Mouse (Mus musculus) heart, adult 8-10 months (tissue): Measurements from ENCODE around the gene Atf6. TPM values are rescaled to one million over a fixed set of nuclear protein-coding genes. Genes with fewer than 3 reads are reported as not detected.

Experiments
- DNase-seq: peaks from one replicate; pipeline ENCODE4 v3.0.0; 2022; ENCODE audit warnings: low spot score
- total RNA-seq, 4 experiments: library from RNA; stranded (reverse); gene quantifications; 2 replicates each; pipeline ENCODE4 v1.2.4; 2022

Atf6 gene
- total RNA-seq, 4 experiments from 2014 or later: 70.6 to 81.4 (median 76.4) TPM

- no peak for DNase-seq
Observed at GRCm38 (mm10) chr1:170884390-170884789, 16.8 kb upstream of the Atf6 start.

DNA sequence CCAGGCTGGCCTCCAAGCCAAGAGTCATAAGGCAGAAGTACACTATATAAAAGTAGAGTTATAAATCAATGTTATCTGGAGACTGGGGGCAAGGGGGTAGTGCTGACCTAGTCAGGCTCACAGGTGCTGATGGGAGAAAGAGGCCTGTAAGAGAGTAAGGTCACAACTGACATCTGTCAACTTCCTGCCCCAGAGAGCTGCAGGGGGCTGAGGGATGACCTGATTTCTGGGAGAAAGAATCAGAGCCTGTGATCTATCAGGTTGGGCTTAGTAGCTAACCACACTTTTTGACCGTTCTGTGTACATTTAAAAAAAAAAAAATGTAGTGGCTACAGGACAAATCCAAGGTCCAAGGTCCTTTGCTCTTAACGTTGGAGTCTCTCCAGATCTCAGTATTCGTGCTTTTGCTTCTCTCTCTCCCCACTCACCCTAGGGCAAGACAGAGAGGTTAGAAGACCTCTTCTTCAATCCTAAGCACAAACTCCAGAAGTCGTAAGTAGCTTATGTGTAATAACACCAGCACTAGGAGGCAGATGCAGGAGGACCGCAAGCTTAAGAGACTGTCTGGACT lies 15.4 kb upstream of the Atf6 start:
- no peak for DNase-seq

DNA sequence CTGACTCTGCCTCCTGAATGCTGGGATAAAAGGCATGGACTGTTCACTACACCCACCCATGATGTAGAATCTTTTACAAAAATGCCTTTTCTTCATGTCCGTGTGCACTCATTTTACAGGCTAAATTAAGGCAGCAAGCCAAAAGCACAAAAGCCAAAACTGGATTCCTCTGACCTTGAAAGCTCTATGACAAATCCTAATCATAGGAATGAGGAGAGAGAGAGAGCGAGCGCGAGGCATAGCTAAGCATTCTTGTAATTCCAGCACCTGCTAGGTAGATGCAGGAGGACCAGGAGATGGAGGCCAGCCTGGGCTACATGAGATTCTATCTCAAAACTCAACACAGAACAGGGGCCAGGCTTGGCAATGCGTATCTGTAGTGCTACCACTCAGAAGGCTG lies 9.3 kb upstream of the Atf6 start:
- DNase-seq: no peak

- DNase-seq: no peak
Observed at GRCm38 (mm10) chr1:170875676-170876075, 8.1 kb upstream of the Atf6 start.

GRCm38 (mm10) chr1:170871961-170872360 lies 4.4 kb upstream of the Atf6 start:
- no peak for DNase-seq

- DNase-seq: no peak
Observed at GRCm38 (mm10) chr1:170871402-170871801, 3.8 kb upstream of the Atf6 start.

DNA sequence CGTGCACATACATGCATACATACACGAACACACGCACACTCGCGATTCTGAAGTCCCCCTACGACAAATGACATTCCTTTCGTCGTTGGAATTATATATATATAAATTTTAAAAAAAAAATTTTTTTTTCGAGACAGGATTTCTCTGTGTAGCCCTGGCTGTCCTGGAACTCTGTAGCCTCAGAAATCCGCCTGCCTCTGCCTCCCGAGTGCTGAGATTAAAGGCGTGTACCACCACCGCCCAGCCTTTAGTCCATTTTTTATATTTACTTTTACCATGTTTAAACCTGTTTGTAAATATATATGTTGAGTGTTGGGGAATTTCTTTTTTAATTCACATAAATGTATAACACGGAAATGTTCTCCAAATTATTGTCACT lies 1.3 kb upstream of the Atf6 start:
- no peak for DNase-seq

- peak; percentile 92 for DNase-seq
Observed at GRCm38 (mm10) chr1:170868107-170868904, 735 bp upstream of the Atf6 start.

- DNase-seq: no peak
Observed at GRCm38 (mm10) chr1:170866992-170867690, 430 bp downstream of the Atf6 start.

DNA sequence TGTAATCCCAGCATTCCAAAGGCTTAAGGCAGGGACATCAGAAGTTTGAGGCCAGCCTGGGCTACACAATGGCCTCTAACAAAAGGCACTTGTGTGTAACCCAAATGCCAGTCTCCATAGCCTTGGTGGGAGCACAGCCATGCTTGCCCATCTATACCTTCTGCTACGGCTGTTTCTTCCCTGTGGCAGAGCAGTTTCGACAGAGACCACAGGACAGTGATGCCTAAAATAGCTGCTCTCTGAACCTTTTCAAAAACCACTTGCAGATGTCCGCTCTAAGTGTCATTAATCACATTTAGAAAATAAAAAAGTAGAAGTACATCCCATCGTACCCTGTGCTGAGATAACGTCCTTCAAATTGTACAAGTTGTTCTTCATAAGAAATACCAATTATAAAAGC lies 2.2 kb downstream of the Atf6 start:
- no peak for DNase-seq

- DNase-seq: no peak
Observed at GRCm38 (mm10) chr1:170864754-170865153, 2.8 kb downstream of the Atf6 start.

DNA sequence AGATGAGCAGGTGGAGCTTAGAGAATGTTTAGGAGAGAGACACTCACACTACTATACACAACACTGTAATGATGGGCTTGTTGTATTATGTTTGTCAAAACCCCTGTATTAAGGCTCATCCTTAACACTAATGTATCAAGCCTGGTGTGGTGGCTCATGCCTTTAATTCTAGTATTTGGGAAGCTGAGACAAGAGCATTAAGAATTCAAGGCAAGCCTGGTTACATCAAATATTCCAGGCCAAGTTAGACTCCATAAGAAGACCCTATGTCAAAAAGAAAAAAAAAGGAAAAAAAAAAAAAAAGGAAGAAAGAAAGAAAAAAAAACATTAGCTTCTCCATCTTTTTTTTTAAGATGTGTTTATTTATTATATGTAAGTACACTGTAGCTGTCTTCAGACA lies 3.3 kb downstream of the Atf6 start:
- DNase-seq: no peak

GRCm38 (mm10) chr1:170863033-170863432 lies 4.5 kb downstream of the Atf6 start:
- DNase-seq: no peak

- no peak for DNase-seq
Observed at GRCm38 (mm10) chr1:170862435-170862717, 5.2 kb downstream of the Atf6 start.

DNA sequence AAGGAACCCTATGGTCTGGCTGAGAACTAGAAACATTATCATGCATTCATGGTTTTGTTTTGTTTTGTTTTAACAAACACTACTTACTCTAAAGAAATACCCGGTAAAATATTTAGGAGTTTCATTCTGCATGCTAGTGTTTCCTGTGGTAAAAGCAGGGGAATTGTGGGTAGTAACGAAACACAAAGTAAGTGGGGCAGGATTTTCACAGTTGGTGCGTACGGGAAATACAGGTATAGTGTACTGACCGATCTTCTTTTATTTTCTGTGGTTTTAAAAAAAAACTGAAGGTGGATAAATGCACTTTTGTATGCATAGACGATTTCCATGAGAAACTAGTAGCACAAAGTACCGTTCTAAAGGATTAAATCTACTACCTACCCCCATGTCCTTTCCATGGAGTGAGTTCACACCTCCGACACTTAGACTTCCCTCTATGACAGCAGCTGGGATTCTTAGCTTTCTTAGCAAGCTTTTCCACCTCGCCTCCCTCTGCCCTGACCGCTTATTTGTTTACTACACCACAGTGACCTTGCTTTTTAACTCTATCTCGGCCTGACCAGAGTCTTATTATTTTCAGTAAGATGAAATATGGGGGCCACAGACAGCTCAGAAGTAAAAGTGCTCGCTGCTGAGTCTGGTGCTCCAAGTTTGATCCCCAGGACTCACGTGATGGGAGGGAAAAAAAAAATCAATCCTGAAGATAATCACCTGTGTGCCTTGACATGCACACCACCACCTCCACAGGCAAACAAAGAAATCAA lies 5.7 kb downstream of the Atf6 start:
- DNase-seq: no peak

- DNase-seq: no peak
Observed at GRCm38 (mm10) chr1:170858872-170859271, 8.7 kb downstream of the Atf6 start.

GRCm38 (mm10) chr1:170857369-170857768 lies 10.2 kb downstream of the Atf6 start:
- no peak for DNase-seq

DNA sequence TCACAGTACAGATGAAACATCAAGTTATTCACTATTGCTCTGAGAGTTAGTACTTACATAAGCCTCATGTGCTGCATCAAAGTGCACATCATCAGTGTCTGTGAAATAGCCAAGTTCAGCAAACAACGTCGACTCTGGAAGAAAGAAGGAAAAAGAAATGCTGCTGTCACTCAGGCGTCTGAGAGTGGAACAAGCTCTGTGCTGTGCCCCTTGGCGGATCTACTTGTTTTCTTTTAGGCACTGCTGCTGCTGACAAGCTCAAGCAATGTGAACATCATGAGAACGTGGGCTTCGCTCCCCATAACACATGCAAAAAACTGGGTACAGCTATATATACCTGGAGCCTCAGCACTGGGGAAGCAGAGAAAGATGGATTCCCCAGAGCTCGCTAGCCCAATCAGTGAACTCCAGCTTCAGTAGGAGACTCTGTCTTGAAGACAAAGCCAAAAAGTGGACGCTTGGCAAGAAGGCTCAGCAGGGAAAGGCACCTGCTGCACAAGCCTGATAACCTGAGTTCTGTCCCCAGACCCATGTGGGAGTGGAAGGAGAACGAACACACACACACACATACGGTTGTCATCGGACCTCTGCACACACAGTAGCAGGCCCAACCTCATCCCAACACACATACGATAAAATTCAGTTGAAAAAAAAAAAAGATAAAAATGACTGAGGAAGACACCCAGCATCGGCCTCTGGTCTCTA lies 12.4 kb downstream of the Atf6 start:
- DNase-seq: no peak

DNA sequence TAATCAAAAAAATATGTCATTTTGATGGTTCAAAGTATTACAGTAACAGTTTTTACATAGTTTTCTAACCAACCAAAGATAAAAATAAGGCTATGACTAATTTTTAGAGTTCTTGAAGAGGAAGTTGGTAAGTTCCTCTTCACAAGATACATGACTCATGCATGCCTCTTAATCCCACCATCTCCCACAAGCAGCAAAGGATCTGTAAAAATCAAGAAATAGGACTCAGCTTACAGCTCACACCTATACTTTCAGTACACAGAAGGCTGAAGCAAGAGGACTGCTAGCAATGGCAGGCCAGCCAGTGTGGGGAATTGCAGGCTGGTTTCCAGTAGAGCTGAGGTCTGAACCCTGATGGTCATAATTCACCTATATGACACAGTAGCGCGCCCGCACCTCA lies 14.0 kb downstream of the Atf6 start:
- no peak for DNase-seq

DNA sequence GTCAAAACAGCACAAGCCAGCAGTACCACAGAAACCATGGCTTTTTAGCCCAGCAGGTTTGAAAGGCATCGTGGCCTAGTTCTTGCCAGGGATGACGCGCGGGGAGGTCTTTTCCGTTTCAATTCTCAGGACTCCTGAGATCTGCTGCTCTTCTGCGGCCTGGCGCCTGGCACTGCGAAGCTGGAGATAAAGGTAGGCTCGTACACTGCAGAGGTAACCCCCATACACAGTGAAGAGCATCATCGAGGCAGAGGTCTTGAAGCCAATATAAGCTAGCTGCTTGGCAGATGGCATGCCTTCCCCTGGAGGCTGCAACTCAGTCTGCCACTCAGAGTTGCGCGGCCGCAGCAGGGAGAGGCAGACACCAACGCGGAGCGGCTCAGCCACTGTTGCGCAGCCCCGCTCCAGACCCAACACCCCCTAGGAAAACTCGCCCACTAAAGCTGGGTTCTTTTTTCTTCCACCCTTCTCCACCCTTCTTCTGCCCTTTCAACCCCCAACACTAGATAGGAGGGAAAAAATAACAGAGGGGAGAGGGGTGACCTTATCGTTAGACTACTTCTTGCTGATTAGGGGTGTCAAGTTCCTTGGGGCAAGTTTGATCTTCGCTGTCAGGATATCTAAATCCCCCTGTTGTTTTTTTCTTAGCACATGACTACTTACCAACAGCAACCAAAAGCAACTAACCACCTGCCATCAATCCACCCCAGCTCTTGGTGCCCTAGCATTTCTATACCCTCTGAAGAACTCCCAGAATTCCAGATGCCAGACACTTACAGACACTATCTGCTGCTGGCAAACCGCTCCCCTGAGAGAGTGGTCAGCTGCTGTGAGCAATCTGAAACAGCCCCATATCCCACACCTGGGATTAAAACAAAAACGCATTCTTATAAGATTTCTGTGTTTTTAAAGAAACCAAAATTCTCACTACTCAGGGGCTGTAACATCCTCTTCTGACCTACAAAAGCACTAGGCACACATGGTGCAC lies 16.6 kb downstream of the Atf6 start:
- DNase-seq: no peak

GRCm38 (mm10) chr1:170850007-170850406 lies 17.6 kb downstream of the Atf6 start:
- DNase-seq: no peak
